Mouse (Mus musculus) kidney, embryonic 16.5 days (tissue): ENCODE results near the gene A530084C06Rik. TPM values are rescaled to one million over a fixed set of nuclear protein-coding genes. Genes with fewer than 3 reads are reported as not detected.
A peak's percentile ranks its signal among the peaks of the same experiment; 100 is the strongest.

ENCODE experiments used
- ATAC-seq: fragments of 200-750 bp; cut with Nextera tagmentation; 2 replicates; pipeline ENCODE4 v1.8.0; 2017; ENCODE audit warnings: moderate TSS enrichment; ENCODE audit not compliant: low FRiP score, low TSS enrichment
- H3K27ac ChIP-seq: fragments of 300-500 bp; sonication (generic); 2 replicates; pipeline ENCODE4 v1.5.1; 2014; ENCODE audit warnings: low read length
- H3K27me3 ChIP-seq: fragments of 300-500 bp; sonication (generic); 2 replicates; pipeline ENCODE4 v1.6.1; 2014; ENCODE audit warnings: low read length, control low read depth, mixed read lengths; ENCODE audit not compliant: insufficient read depth
- H3K36me3 ChIP-seq: fragments of 300-500 bp; sonication (generic); 2 replicates; pipeline ENCODE4 v1.6.1; 2014; ENCODE audit warnings: low read length, control low read depth, mixed read lengths; ENCODE audit not compliant: insufficient read depth
- H3K4me1 ChIP-seq: fragments of 300-500 bp; sonication (generic); 2 replicates; pipeline ENCODE4 v1.6.1; 2014; ENCODE audit warnings: low read length, control low read depth, mixed read lengths; ENCODE audit not compliant: insufficient read depth
- H3K4me2 ChIP-seq: fragments of 300-500 bp; sonication (generic); replicated peaks from 2 replicates; pipeline ENCODE4 v1.6.1; 2014; ENCODE audit warnings: low read depth, low read length
- H3K4me3 ChIP-seq: fragments of 300-500 bp; sonication (generic); 2 replicates; pipeline ENCODE4 v1.5.1; 2014; ENCODE audit warnings: mild to moderate bottlenecking, low read length
- H3K9ac ChIP-seq: fragments of 300-500 bp; sonication (generic); replicated peaks from 2 replicates; pipeline ENCODE4 v1.6.1; 2014; ENCODE audit warnings: low read length
- H3K9me3 ChIP-seq: fragments of 300-500 bp; sonication (generic); 2 replicates; pipeline ENCODE4 v1.6.1; 2016; ENCODE audit warnings: low read length, control low read depth
- WGBS: fragments of 180-500 bp; shearing (Covaris S2); extraction: QIAGEN DNeasy Blood & Tissue Kit; methylation state at CpG from one replicate; pipeline ENCODE4 v1.1.7; 2014; 5-methylcytosine and 5-hydroxymethylcytosine counted together
- polyA plus RNA-seq: library from polyadenylated mRNA; unstranded; fragments of >200 nt; fragmentation: Nextera tagmentation; extraction: Ambion mirVana; gene quantifications from 2 replicates; pipeline ENCODE4 v1.2.1, GENCODE M21; 2015

The A530084C06Rik gene
- polyA plus RNA-seq, 1 experiment from 2014 or later: not detected

DNA sequence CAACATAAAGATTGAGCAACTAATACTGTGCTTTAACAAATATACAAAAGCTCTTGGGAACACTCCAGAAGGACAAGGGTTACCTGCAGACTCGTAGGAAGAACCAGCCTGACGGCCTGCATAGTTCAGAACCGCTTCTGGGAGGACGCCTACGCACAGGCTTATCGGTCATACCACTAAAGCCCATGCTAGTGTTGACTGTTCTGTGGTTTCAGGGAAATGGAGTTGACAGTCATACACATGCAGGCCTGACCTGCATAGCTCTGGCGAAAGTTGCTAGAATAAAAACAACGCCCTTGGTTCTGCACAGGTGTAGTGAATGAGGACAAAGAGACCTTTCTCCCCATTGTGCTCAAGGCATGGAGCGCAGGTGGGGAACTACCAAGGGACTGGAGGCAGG, 11.5 kb downstream of the A530084C06Rik start:
- no peak overlapping the region for H3K4me3 ChIP-seq
- no peaks in the 10 kb centered on the region for H3K9me3 ChIP-seq
- ATAC-seq: no peak
- no peak overlapping the region for H3K27ac ChIP-seq
- no peak overlapping the region for H3K9ac ChIP-seq
- WGBS: 79% methylated on average over 9 of the region's 9 CpGs
- H3K4me1 ChIP-seq: no peaks in the 10 kb centered on the region
- no peak overlapping the region for H3K4me2 ChIP-seq
- H3K36me3 ChIP-seq: no peaks in the 10 kb centered on the region
- no peaks in the 10 kb centered on the region for H3K27me3 ChIP-seq

- Histone ChIP-seq H3K36me3 (no peaks in the 10 kb centered on the region), H3K4me2 (no peak overlapping the region), H3K27ac (no peak overlapping the region), H3K9me3 (no peaks in the 10 kb centered on the region), H3K27me3 (no peaks in the 10 kb centered on the region), H3K9ac (no peak overlapping the region), H3K4me3 (no peak overlapping the region), H3K4me1 (no peaks in the 10 kb centered on the region)
- WGBS: 81% methylated on average over 3 of the region's 3 CpGs
- no peak for ATAC-seq
Measured at GRCm38 (mm10) chr13:31547204-31547603, 11.9 kb downstream of the A530084C06Rik start.

DNA sequence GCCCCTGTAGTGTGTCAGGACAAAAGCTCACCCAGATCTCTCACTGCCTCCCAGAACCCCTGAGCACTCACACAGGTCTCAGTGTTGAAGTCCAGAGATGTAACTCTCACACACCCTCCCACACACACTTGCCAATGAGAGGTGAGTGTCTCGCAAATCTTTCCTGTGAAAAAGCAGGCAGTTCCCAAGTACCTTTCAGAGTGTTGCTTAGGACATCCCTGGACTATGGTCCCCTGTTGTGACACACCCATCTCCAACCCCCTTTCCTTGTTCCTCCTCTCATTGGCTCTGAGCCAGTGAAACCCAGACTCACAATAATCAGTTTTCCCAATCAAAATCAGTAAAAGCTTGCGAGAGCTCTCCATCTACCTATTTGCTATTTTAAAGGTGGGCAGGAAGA, 12.3 kb downstream of the A530084C06Rik start:
- H3K4me2 ChIP-seq: no peak overlapping the region
- H3K36me3 ChIP-seq: no peaks in the 10 kb centered on the region
- no peaks in the 10 kb centered on the region for H3K9me3 ChIP-seq
- no peaks in the 10 kb centered on the region for H3K4me1 ChIP-seq
- no peak overlapping the region for H3K4me3 ChIP-seq
- H3K27me3 ChIP-seq: no peaks in the 10 kb centered on the region
- 0 out of 2 replicates have a peak, but pooled peaks have one; percentile 31 for ATAC-seq
- H3K9ac ChIP-seq: no peak overlapping the region
- 77% methylated on average over 2 of the region's 2 CpGs for WGBS
- no peak overlapping the region for H3K27ac ChIP-seq

DNA sequence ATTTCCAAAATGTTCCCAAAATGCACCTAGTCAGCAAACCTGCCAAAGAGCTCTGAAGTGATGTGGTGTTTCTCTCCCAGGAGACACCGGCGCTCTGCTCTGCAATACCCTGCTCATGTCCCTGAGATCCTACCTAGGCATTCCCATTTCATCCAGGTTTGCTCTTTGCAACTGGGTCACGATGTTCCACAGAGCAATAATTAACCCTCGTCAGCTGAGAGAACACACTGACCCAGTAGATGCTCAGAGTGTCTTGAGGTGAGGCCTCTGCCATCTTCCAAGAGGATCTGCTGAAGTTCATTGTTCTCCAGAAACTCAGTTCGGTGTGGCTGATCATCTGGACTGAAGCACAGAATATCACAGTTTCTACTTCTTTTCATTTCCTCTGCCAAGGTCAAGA, 16.1 kb downstream of the A530084C06Rik start:
- H3K36me3 ChIP-seq: no peaks in the 10 kb centered on the region
- H3K9me3 ChIP-seq: no peaks in the 10 kb centered on the region
- no peak for ATAC-seq
- no peaks in the 10 kb centered on the region for H3K4me1 ChIP-seq
- no peak overlapping the region for H3K27ac ChIP-seq
- H3K4me2 ChIP-seq: no peak overlapping the region
- H3K9ac ChIP-seq: no peak overlapping the region
- H3K27me3 ChIP-seq: no peaks in the 10 kb centered on the region
- 84% methylated on average over 5 of the region's 5 CpGs for WGBS
- H3K4me3 ChIP-seq: no peak overlapping the region

- no peak overlapping the region for H3K27ac ChIP-seq
- H3K36me3 ChIP-seq: no peaks in the 10 kb centered on the region
- no peak overlapping the region for H3K4me3 ChIP-seq
- no peak overlapping the region for H3K4me2 ChIP-seq
- H3K27me3 ChIP-seq: peaks cover 2% of the 10 kb centered on the region; the same call in 1 of the 2 replicates
- WGBS: 82% methylated on average over 4 of the region's 4 CpGs
- peaks cover 9% of the 10 kb centered on the region; the same call in 1 of the 2 replicates for H3K4me1 ChIP-seq
- no peaks in the 10 kb centered on the region for H3K9me3 ChIP-seq
- H3K9ac ChIP-seq: no peak overlapping the region
- ATAC-seq: no peak
Measured at GRCm38 (mm10) chr13:31534726-31535125, 24.4 kb downstream of the A530084C06Rik start.

DNA sequence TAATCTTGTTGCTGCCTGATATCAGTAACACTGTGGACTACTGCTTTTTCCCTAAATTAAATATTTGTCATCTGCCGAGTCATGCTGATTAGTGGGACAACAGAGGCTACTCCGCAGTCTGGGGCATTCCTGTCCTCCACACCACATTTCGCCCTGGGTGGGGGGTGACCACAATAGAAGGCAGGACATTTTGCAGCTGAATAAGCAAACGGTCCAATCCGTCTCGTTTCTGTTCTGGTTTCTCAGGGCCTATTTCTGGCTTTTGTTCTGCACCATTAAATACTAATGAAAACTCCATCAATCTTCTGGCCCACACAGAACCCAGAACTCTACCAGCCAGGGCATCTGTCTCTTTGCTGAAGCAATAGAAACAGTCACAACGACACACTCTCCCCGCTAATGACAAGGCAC, 27.5 kb downstream of the A530084C06Rik start:
- WGBS: 11% methylated on average over 8 of the region's 8 CpGs
- Histone ChIP-seq H3K9me3 (no peaks in the 10 kb centered on the region), H3K4me1 (peaks cover 9% of the 10 kb centered on the region; the same call in 1 of the 2 replicates), H3K36me3 (no peaks in the 10 kb centered on the region), H3K9ac (no peak overlapping the region), H3K27ac (no peak overlapping the region), H3K27me3 (peaks cover 2% of the 10 kb centered on the region; the same call in 1 of the 2 replicates), H3K4me3 (no peak overlapping the region), H3K4me2 (no peak overlapping the region; the same call in 1 of the 2 replicates)
- peak; percentile 86 for ATAC-seq

DNA sequence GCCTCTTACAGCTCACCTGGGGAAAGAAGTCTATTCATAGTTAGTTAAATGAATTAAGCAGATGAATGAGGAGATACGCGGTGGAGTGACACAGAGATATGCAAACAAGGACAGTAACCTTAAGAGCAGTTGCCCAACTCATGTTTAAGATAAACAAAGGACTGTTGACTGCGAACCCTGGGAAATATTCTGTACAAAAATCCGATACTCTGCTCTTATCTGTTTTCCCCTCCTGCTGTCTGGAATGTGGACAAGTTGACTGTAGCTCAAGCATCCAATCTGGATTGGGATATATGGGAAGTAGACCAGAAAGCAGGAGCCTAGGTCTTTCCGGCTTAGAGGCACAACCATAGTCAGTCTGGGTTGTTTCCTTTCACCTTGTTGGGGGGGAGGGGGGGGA, 27.9 kb downstream of the A530084C06Rik start:
- Histone ChIP-seq H3K4me1 (peaks cover 9% of the 10 kb centered on the region; the same call in 1 of the 2 replicates), H3K9me3 (no peaks in the 10 kb centered on the region), H3K4me2 (no peak overlapping the region), H3K9ac (no peak overlapping the region), H3K27me3 (peaks cover 2% of the 10 kb centered on the region; the same call in 1 of the 2 replicates), H3K4me3 (no peak overlapping the region), H3K36me3 (no peaks in the 10 kb centered on the region), H3K27ac (no peak overlapping the region)
- 60% methylated on average over 5 of the region's 5 CpGs for WGBS
- ATAC-seq: no peak

DNA sequence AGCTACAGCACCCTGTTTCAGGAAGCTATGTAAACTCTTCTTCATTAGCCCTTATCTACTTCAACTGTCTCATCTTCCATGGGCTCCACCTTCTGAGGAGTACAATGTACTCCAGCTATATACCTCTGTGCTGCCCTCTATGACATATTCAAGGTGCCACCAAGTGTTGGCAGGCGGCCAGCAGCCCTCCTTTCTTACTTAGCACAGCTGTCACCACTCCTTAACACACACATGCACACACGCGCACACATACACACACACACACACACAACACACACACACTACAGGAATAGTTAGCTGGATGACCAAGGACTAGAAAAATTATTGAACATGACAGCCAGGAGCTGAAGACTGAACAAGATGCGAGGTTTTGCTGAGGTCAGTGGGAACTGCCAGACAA, 34.2 kb downstream of the A530084C06Rik start:
- Histone ChIP-seq H3K27ac (no peak overlapping the region), H3K9ac (no peak overlapping the region), H3K4me3 (no peak overlapping the region), H3K9me3 (no peaks in the 10 kb centered on the region), H3K4me1 (no peaks in the 10 kb centered on the region), H3K27me3 (no peaks in the 10 kb centered on the region), H3K36me3 (no peaks in the 10 kb centered on the region), H3K4me2 (no peak overlapping the region)
- 87% methylated on average over 4 of the region's 4 CpGs for WGBS
- ATAC-seq: no peak

DNA sequence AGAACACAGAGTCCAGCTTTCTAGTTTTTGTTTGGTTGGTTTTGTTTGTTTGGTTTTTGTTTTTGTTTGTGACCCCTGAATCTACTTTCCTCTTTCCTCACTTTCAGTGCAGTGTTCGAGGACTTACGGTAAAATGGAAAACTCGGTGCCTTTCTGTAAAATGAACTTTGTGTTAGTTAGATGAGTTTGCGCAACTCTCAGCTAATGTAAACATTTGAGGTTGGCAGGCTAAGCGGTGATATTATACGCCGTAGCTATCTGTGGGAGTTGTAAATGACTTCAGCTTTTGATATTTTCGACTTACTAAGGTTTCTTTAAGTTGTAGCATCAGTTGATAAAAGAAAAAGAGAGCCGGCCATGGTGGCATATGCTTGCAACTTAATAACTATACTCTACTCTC, 40.2 kb downstream of the A530084C06Rik start:
- Histone ChIP-seq H3K4me2 (no peak overlapping the region), H3K27ac (no peak overlapping the region), H3K27me3 (no peaks in the 10 kb centered on the region), H3K36me3 (no peaks in the 10 kb centered on the region), H3K4me3 (no peak overlapping the region), H3K9me3 (no peaks in the 10 kb centered on the region), H3K4me1 (no peaks in the 10 kb centered on the region), H3K9ac (no peak overlapping the region)
- WGBS: 85% methylated on average over 9 of the region's 9 CpGs
- ATAC-seq: no peak

DNA sequence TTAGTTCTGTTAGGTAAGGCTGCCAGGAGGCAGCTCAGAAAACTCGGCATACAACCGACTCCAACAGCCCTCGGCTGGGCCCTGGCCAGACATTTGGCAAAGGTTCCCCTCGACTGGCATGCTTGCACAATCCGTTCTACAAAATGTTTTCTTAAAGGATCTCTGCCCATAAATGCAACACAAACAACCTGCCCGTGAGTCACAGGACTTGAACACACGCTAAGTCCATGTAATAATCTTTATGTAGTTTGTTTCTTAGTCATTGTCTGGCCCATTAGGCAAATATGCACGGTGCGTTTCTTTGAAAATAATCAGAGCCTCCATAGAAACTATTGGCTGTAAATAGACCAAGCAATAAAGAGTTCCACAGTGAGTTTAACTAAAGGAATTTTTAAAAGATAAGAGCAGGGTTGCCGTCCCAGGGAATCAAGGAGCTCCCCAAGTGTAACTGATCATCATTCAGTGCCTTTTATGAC, 40.7 kb downstream of the A530084C06Rik start:
- 58% methylated on average over 10 of the region's 10 CpGs for WGBS
- Histone ChIP-seq H3K27ac (no peak overlapping the region), H3K4me3 (no peak overlapping the region), H3K4me1 (no peaks in the 10 kb centered on the region), H3K4me2 (no peak overlapping the region), H3K36me3 (no peaks in the 10 kb centered on the region), H3K9ac (no peak overlapping the region), H3K27me3 (no peaks in the 10 kb centered on the region), H3K9me3 (no peaks in the 10 kb centered on the region)
- ATAC-seq: no peak
